Mouse (Mus musculus): Measurements from ENCODE around the gene Efnb3. TPM values are rescaled to one million over a fixed set of nuclear protein-coding genes. Genes with fewer than 3 reads are reported as not detected.

Gene Efnb3
- total and polyA plus RNA-seq, 3 experiments: 0.23 to 0.72 TPM; not detected in 1

DNA sequence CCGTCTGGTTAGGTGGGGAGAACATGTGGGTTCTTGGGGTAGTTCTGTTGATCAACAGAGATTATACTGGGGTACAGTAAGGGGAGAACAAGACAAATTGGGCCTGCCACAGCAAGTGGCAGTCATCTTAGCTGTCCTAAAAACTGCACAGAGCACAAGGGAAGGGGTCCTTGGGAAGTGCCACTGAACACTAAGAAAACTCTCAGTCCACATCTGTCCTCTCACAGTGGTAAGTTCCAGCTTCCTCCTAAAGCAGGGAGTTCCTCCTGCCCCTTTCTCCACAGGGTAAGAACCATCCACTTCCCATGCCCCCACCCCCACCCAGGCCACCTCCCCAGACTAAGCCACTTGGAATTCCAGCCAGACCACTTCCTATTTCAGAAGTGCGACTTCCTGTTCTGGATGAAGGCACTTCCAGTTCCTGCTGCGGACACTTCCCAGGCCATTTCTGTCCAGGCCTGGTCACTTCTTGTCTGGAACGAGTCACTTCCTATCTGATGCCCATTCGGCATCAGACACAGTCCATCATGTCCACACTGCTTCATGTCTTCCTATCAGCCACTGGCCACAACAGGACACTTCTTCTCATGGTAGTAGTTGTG lies 5.4 kb downstream of the Efnb3 start:
- no peak for TF ChIP-seq NRF1 (IDR thresholded peaks at IDR 0.05; ENCODE audit: insufficient read depth, low read depth, low read length, poor library complexity, severe bottlenecking)
- no peak for TF ChIP-seq TAL1 (IDR thresholded peaks at IDR 0.05; ENCODE audit: low read length)
- Histone ChIP-seq H3K36me3 (ENCODE audit: control insufficient read depth in 1 of 2, insufficient read depth in 2 of 2, low read length in 2 of 2) (no peaks in the 10 kb centered on the region), H3K4me3 (ENCODE audit: control insufficient read depth in 1 of 2, insufficient read depth in 1 of 2, low read depth in 2 of 2, low read length in 2 of 2) (no peak overlapping the region), H3K79me2 (ENCODE audit: control insufficient read depth, insufficient read depth, low read length, poor library complexity) (no peaks in the 10 kb centered on the region), H3K27me3 (ENCODE audit: control insufficient read depth in 1 of 2, insufficient read depth in 2 of 2, low read length in 2 of 2) (no peaks in the 10 kb centered on the region), H3K4me1 (ENCODE audit: control insufficient read depth in 1 of 2, insufficient read depth in 2 of 2, low read length in 2 of 2) (no peaks in the 10 kb centered on the region), H3K9ac (ENCODE audit: control insufficient read depth, low read depth, low read length, poor library complexity, severe bottlenecking) (no peak overlapping the region), H3K9me3 (replicated peaks; ENCODE audit: insufficient read depth, low read length) (no peaks in the 10 kb centered on the region), H3K27ac (ENCODE audit: control insufficient read depth, low read depth, low read length) (no peak overlapping the region)
- DNase-seq (ENCODE audit: low read depth, low spot score): no peak

DNA sequence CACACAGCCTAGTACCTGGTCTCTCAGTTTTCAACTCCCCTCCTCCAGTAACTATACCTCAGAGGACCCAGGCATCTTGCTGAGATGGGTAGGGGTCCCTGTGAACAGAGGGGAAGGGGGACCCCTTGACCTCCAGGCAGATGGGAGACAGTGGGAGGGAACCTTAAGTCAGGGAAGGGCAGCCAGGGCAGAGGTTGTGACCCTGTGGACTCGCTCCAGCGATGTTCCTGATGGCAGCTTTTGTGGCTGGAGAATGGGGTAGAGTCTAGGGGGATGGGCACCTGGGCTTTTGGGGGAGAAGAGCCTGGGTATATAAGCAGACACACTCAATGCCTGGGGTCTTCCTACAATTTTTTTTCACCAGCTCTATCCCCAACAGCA lies 6.7 kb downstream of the Efnb3 start:
- no peaks in the 10 kb centered on the region for H3K36me3 ChIP-seq (ENCODE audit: control insufficient read depth in 1 of 2, insufficient read depth in 2 of 2, low read length in 2 of 2)
- no peaks in the 10 kb centered on the region for H3K9me3 ChIP-seq (replicated peaks; ENCODE audit: insufficient read depth, low read length)
- no peak overlapping the region for H3K4me3 ChIP-seq (ENCODE audit: control insufficient read depth in 1 of 2, insufficient read depth in 1 of 2, low read depth in 2 of 2, low read length in 2 of 2)
- H3K4me1 ChIP-seq (ENCODE audit: control insufficient read depth in 1 of 2, insufficient read depth in 2 of 2, low read length in 2 of 2): no peaks in the 10 kb centered on the region
- DNase-seq (ENCODE audit: low read depth, low spot score): no peak
- H3K27me3 ChIP-seq (ENCODE audit: control insufficient read depth in 1 of 2, insufficient read depth in 2 of 2, low read length in 2 of 2): peaks cover 0 to under 1% of the 10 kb centered on the region in 2 experiments; a peak in 2 of 4 replicates
- no peak overlapping the region for H3K9ac ChIP-seq (ENCODE audit: control insufficient read depth, low read depth, low read length, poor library complexity, severe bottlenecking)
- no peak overlapping the region for H3K27ac ChIP-seq (ENCODE audit: control insufficient read depth, low read depth, low read length)
- TF ChIP-seq E2F4 (IDR thresholded peaks at IDR 0.05; ENCODE audit: borderline replicate concordance, low read depth, low read length): no peak
- TF ChIP-seq MAZ (IDR thresholded peaks at IDR 0.05; ENCODE audit: low read depth, low read length): no peak
- TF ChIP-seq ELF1 (IDR thresholded peaks at IDR 0.05; ENCODE audit: low read depth, low read length): no peak
- no peak for TF ChIP-seq UBTF (IDR thresholded peaks at IDR 0.05; ENCODE audit: borderline replicate concordance, insufficient read depth, low read depth, low read length)
- no peak for TF ChIP-seq ETS1 (IDR thresholded peaks at IDR 0.05; ENCODE audit: low read depth, low read length)
- no peak for TF ChIP-seq MEF2A (IDR thresholded peaks at IDR 0.05; ENCODE audit: extremely low read depth, insufficient replicate concordance, low read depth, low read length, poor library complexity, severe bottlenecking)
- no peak for TF ChIP-seq TAL1 (IDR thresholded peaks at IDR 0.05; ENCODE audit: low read length)
- no peak for TF ChIP-seq CHD1 (IDR thresholded peaks at IDR 0.05; ENCODE audit: low read depth, low read length)
- TF ChIP-seq MAX (IDR thresholded peaks at IDR 0.05; ENCODE audit: low read length): no peak
- no peak for TF ChIP-seq TCF12 (IDR thresholded peaks at IDR 0.05; ENCODE audit: low read depth, low read length)
- TF ChIP-seq KAT2A (conservative IDR thresholded peaks at IDR 0.05; ENCODE audit: low read depth, low read length): no peak
- TF ChIP-seq MXI1 (IDR thresholded peaks at IDR 0.05; ENCODE audit: low read depth, low read length): no peak
- no peak for TF ChIP-seq CTCF (IDR thresholded peaks at IDR 0.05 in 2 of 3, conservative IDR thresholded peaks at IDR 0.05 in 1 of 3; ENCODE audit: control insufficient read depth in 1 of 3, insufficient read depth in 1 of 3, low read depth in 2 of 3, low read length in 3 of 3, poor library complexity in 1 of 3, severe bottlenecking in 1 of 3)
- TF ChIP-seq GATA1 (IDR thresholded peaks at IDR 0.05; ENCODE audit: low read depth, low read length): no peak
- no peak for TF ChIP-seq GABPA (IDR thresholded peaks at IDR 0.05; ENCODE audit: low read depth, low read length)
- no peak for TF ChIP-seq RAD21 (IDR thresholded peaks at IDR 0.05; ENCODE audit: low read depth, low read length)
- no peaks in the 10 kb centered on the region for H3K79me2 ChIP-seq (ENCODE audit: control insufficient read depth, insufficient read depth, low read length, poor library complexity)

Data from MEL (cell line).